Mouse (Mus musculus) right cerebral cortex, postnatal 4 days (tissue): Measurements from ENCODE around the gene Hoxd4.

Source experiments
- DNase-seq: peaks from one replicate; pipeline ENCODE4 v3.0.0-alpha.2; 2022

The Hoxd4 gene

GRCm38 (mm10) chr2:74747006-74747405, 35.3 kb downstream of the Hoxd4 start:
- no peak for DNase-seq

DNA sequence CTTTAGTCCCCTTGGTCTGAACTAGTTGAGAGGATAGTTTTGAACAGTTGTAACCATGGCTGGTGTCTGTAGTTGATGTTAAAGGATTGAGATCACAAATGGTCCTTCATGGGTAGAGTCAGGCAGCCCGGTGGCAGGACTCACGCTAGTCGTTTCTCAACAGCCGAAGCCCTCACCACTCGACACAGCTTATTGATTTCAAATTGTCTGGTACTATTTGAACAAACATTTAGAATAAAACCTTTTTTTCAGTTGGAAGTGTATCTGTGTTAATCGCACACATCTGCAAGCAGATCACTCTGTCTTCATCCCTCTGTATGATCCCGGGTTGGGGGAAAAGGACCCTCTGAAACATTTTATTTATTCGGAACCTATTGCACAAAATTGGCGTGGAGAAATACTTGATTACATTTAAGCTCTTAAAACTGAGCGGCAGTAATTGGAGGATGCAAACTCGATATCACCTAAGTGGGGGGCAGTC, 36.0 kb downstream of the Hoxd4 start:
- no peak for DNase-seq

DNA sequence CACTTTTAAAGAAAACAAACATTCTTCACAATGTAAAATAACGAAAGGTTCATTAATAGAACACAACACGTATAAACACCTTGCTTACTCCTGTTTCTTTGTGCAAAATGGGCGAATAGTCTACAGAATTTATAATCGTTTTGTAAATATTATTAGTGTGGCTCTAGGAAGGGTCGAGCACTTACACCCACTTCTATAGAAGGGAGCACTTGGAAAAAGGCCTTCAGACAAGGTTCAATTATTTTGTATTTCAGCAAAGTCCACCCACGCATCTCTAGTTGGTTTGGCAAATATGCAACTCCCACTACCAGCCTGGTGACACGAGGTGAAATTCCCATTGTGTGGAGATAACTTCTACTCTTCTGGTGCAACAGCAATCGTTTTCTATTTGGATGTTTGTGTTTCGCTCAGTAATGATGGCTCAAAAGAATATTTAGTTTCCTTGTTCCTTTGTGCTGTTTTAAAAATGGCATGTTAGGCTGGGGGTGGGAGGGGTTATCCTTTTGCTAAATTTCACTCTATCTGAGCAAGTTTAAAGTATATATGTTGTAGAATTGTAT, 36.8 kb downstream of the Hoxd4 start:
- DNase-seq: no peak

GRCm38 (mm10) chr2:74749337-74750121, 37.8 kb downstream of the Hoxd4 start:
- DNase-seq: no peak

- DNase-seq: no peak
Observed at GRCm38 (mm10) chr2:74750731-74751250, 39.1 kb downstream of the Hoxd4 start.

GRCm38 (mm10) chr2:74751861-74752260, 40.1 kb downstream of the Hoxd4 start:
- DNase-seq: no peak

GRCm38 (mm10) chr2:74752431-74753174, 40.9 kb downstream of the Hoxd4 start:
- no peak for DNase-seq

- DNase-seq: no peak
Observed at GRCm38 (mm10) chr2:74753175-74753523, 41.4 kb downstream of the Hoxd4 start.

- no peak for DNase-seq
Observed at GRCm38 (mm10) chr2:74753711-74754110, 42.0 kb downstream of the Hoxd4 start.

DNA sequence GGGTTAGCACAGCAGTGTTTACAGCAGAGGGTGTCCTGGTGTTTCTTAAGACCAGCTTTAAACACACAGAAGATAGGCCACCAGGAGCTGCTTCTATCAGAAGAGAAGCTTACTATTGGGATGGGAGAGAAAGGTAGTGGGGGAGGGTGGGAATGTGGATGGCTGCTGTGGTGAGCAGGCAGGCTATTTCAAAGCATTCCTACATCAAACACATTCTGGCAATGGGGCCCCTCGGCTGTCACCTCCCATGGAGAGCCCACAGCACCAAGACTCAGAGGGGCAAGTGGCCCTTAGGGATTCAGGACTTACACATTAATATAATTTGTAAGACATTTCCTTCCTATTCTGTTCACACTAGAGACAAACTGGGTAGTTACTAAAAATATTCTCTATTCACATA, 48.4 kb downstream of the Hoxd4 start:
- no peak for DNase-seq

DNA sequence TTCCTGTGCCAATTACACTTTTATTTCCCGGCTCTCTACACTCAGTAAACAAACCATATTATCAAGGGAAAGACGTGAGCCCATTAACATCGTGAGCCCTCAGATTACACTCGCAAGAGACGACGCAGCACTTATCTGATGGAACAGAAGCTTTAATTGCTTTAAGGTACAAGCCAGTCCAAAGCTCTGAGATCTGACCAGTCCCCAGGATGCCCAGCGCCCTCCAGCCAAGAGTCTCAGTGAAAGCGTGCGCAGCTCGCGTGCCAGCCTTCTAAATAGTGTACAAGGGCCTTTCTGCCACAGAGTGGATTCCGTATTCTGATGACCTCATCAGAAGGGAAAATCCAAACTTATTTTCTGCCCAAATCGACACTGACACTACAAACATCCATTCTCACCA, 50.2 kb downstream of the Hoxd4 start:
- no peak for DNase-seq

- no peak for DNase-seq
Observed at GRCm38 (mm10) chr2:74762522-74763244, 51.0 kb downstream of the Hoxd4 start, which contains the start of gene Hoxd1. TSS of gene Hoxd1 (plus strand) at chr2:74762980.

DNA sequence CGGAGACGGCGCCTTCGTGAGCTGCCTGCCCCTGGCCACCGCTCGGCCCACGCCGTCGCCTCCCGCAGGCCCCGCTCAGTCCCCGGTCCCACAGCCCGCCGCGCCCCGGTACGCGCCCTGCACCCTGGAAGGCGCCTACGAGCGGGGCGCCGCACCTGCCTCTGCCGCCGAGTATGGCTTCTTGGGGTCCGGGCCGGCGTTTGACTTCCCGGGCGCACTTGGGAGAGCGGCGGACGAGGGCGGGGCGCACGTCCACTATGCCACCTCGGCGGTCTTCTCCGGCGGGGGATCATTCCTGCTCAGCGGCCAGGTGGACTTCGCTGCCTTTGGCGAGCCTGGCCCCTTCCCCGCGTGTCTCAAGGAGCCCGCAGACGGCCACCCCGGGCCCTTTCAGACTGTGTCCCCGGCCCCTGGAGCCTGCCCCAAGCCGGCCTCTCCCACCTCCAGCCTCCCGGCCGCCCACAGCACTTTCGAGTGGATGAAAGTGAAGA, 51.6 kb downstream of the Hoxd4 start:
- DNase-seq: no peak

GRCm38 (mm10) chr2:74763976-74764375, 52.2 kb downstream of the Hoxd4 start:
- DNase-seq: no peak

DNA sequence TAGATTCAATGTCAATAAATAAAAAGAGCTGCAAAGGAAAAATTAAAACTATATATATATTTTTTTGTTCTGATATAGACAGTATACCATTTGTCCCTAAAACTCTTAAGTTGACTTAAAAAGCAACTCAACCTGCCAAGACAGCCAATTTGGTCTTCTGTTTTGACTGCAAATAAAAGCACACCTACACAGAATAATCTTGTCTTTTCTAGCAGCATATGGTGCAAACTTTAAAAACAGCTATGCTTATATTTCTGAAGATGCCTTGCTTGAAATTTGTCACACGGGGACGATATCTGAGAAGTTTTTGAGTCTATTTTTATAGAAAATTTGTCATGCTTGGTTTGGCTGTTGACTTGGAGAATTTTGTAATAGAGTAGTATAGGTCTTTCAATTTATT, 62.6 kb downstream of the Hoxd4 start:
- no peak for DNase-seq

- peak; percentile 10 for DNase-seq
Observed at GRCm38 (mm10) chr2:74777536-74778275, 66.0 kb downstream of the Hoxd4 start.
